Mouse (Mus musculus) spleen, adult 2 months (tissue): ENCODE results near the gene Atm.

Source experiments
- CTCF ChIP-seq: fragments of 200-500 bp; IDR thresholded peaks from 2 replicates; pipeline ENCODE4 v1.5.1; 2011; ENCODE audit warnings: mild to moderate bottlenecking, inconsistent platforms; ENCODE audit not compliant: insufficient read depth, insufficient read length, insufficient replicate concordance; ENCODE audit errors: extremely low read depth
- POLR2A ChIP-seq: fragments of 200-500 bp; IDR thresholded peaks from 2 replicates; pipeline ENCODE4 v1.6.1; 2011; ENCODE audit warnings: low read depth, low read length, inconsistent platforms

GRCm38 (mm10) chr9:53408548-53408947 lies 128.0 kb downstream of the Atm start:
- TF ChIP-seq CTCF (no peak), POLR2A (no peak)
